Mouse (Mus musculus): ENCODE measurements around the gene D630045J12Rik.

D630045J12Rik gene

DNA sequence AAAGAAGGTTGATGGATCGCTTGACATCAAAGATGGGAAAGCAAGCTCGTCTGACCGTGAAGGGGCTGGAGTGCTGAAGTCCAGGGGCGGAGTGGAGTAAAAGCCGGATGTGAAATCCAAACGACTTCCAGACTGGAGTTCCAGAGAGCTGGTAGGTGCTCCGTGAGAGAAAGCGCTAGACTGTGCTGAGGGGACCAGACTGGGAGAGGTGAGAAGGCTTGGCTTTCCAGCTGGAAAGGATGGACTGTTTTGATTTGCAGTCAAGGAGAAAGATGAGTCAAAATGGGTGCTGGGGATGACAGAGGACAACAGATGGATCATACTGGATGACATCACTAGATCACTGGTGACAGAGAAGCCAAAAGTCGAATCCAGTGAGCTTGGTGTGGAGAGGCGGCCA, 58.5 kb downstream of the D630045J12Rik start:
- DNase-seq (ENCODE audit: extremely low read depth, insufficient read length, low spot score) = no peak

GRCm38 (mm10) chr6:38194046-38194445, 59.8 kb downstream of the D630045J12Rik start:
- DNase-seq (ENCODE audit: extremely low read depth, insufficient read length, low spot score) = no peak

GRCm38 (mm10) chr6:38192952-38193351, 60.9 kb downstream of the D630045J12Rik start:
- no peak for DNase-seq (ENCODE audit: extremely low read depth, insufficient read length, low spot score)

DNA sequence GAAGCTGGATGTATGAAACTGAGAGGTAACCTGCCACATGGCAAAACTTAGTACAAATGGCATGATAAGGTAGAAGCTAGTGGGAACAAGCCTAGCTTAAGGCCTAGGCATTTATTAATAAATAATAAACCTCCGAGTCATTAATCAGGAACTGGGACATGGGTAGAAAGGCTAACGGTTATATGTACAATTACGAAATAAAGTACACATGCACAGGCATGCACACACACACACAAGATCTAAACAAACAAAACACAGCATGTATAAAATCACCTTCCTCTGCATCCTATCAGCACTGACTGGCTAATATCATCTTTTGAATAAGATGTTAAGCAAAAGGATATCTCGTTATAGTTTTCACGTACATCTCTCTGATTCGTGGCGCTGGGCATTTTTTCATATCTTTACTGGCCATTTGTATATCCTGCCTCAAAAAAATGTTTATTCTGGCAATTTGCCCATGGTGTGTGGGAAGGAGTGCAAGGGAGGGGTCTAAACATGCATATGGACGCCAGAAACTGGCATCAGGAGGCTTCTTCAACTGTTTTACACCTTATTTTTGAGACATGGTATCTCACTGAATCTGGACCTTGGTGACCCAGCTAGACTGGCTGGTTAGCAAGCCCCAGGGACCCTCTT, 67.4 kb downstream of the D630045J12Rik start:
- DNase-seq (ENCODE audit: extremely low read depth, insufficient read length, low spot score) = no peak

- no peak for DNase-seq (ENCODE audit: extremely low read depth, insufficient read length, low spot score)
Measured at GRCm38 (mm10) chr6:38184791-38185190, 69.0 kb downstream of the D630045J12Rik start.

DNA sequence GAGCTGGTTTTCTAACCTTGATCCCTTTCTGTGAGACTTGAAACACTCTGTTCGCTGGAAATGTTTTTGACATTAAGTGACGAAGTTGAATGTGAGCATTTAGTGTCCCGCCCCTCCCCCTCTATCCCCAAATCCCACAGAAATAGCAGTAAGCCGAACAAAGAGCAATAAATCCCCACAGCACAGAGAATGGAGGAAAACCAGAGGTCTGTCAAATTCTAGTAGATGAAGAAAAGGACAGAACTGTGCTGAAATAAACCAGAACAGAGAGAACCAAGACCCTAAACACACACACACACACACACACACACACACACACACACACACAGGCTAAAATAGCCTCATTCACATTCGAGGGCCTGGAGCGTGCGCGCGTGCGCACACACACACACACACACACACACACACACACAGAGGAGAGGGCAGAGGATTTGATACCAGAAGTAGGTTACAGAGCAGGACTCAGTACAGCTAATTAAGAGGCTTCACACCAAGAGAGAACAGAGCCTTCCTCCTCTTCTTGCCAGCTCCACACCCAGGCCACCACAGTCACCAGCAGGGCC, 72.0 kb downstream of the D630045J12Rik start:
- no peak for DNase-seq (ENCODE audit: extremely low read depth, insufficient read length, low spot score)

DNA sequence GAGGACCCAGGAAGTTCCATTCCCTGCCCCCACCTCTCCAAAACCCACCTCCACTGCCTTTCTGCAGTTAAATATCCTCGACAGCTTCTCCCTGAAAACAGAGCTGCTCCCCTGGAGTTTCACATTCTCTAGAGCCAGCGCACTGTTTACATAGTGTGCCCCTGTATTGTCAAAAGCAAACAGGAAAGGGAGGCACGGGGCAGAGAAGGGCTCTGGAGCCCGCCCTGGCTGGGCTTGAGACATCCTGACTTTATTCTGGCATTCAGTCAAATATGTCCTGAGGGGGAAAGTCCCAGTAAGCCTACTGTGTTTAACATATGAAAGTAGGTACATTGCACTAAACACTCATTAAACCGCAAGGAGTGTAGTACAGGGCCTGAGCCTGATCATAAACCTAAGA, 73.1 kb downstream of the D630045J12Rik start:
- no peak for DNase-seq (ENCODE audit: extremely low read depth, insufficient read length, low spot score)

DNA sequence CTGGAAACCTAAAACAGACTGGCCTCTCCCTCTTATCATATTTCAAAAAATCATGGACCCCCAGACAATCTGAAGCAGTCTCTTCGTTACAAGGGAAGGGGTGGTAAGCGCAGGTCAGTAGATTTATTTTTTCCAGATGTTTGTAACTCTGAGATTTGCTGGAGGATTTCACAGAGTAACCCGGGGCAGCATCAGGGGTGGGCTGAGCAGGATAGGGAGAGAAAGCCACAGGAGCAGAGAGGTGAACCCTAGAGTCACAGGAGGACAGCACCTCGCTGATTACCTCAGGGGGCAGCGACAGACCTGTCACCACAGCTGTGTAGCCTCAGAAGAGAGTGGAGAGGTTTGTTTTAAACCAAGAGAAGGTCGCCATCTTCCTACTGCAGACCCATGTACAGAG, 88.4 kb downstream of the D630045J12Rik start:
- no peak for DNase-seq (ENCODE audit: extremely low read depth, insufficient read length, low spot score)

GRCm38 (mm10) chr6:38164705-38165104, 89.1 kb downstream of the D630045J12Rik start:
- DNase-seq (ENCODE audit: extremely low read depth, insufficient read length, low spot score) = no peak

GRCm38 (mm10) chr6:38162825-38163504, 90.8 kb downstream of the D630045J12Rik start:
- DNase-seq (ENCODE audit: extremely low read depth, insufficient read length, low spot score) = no peak

GRCm38 (mm10) chr6:38160556-38160955, 93.3 kb downstream of the D630045J12Rik start:
- no peak for DNase-seq (ENCODE audit: extremely low read depth, insufficient read length, low spot score)

- peak; percentile 30 for DNase-seq (ENCODE audit: extremely low read depth, insufficient read length, low spot score)
Measured at GRCm38 (mm10) chr6:38160102-38160501, 93.7 kb downstream of the D630045J12Rik start.

- no peak for DNase-seq (ENCODE audit: extremely low read depth, insufficient read length, low spot score)
Measured at GRCm38 (mm10) chr6:38159576-38159975, 94.2 kb downstream of the D630045J12Rik start.

DNA sequence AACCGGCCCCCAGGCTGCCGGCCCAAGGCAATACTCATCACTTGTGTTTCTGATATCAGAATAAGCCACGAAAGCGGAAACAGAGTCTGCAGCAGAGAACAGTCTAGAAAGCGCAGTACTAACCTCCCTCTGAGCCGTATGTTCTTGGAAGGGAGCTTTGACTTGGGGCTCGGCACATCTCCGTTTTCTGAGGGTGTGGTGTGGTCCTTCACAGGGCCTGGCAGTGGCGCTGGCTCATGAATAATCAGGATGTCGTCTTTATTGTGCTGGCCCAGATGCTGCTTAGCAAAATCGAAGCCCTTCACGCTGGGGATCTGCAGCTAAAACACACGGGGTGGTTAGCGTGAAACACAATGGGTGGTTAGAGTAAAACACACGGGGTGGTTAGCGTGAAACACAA, 95.9 kb downstream of the D630045J12Rik start:
- no peak for DNase-seq (ENCODE audit: extremely low read depth, insufficient read length, low spot score)

DNA sequence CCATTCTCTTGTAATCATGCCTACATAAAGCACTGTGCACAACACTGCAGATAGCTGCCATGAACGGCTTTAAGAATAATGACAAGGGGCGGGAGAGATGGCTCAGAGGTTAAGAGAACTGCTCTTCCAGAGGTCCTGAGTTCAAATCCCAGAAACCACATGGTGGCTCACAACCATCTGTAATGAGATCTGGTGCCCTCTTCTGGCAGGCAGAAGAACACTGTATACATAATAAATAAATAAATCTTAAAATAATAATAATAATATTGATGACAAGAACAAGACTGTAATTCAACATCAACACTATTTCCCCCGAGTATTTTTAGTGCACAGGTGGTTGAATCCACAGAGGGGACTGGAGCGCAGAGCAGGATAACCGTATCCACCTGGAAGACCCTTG, 97.6 kb downstream of the D630045J12Rik start:
- DNase-seq (ENCODE audit: extremely low read depth, insufficient read length, low spot score) = no peak

DNA sequence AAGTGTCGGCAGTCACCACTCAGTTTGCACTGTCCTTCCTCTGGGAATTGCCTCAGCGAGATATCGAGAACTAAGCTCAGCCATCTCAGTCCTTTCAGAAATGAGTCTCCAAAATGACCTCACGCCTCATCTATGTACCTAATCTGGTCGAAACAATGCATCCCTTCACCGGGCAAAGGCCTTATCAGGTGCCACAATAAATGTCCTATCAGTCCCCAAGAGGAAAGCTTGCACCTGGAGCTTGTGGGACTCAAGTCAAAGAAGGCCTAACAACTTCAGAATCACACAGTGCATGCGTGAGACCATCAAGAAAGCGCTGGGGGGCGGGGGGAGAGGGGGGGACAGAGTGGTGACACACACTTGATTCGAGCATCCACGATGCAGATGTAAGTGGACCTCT, 101.5 kb downstream of the D630045J12Rik start:
- DNase-seq (ENCODE audit: extremely low read depth, insufficient read length, low spot score) = no peak

DNA sequence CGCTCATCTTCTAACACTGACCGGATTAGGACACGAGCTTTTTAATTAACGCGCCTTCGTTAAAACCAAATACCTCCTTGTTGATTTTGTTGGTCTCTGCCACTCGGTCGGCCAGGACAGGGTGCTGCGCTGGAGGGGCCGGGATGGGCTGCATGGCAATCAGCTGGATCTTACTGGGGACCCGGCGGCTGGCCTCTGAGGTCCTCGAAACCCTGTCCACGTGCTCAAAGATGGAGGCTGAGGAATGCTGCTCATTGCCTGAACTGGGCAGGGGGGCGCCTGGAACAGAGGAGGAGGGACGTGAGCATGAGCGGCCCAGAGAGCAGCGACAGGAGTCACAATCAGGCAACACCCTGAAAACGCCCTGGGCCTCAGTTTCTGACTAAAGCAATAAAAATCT, 104.3 kb downstream of the D630045J12Rik start:
- no peak for DNase-seq (ENCODE audit: extremely low read depth, insufficient read length, low spot score)

DNA sequence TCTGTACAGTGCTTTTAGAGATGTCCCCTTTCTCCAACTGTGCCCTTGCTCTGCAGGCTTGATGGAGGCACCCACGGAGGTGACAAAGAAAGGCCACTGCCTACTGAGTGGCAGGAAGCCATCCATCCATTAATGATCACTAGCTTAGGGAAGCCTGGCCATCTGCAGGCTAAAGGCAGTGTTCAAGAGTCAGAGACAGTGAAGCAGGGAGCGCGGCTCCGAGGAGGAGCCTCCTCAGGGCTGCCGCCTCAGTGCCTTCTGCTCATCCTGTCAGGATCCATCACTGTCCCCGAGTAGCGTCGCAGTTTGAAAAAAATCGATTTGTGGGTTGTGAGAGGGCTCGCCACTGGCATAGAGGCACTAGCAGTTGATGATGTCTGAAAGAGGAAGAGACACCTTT, 105.2 kb downstream of the D630045J12Rik start:
- DNase-seq (ENCODE audit: extremely low read depth, insufficient read length, low spot score) = no peak

DNA sequence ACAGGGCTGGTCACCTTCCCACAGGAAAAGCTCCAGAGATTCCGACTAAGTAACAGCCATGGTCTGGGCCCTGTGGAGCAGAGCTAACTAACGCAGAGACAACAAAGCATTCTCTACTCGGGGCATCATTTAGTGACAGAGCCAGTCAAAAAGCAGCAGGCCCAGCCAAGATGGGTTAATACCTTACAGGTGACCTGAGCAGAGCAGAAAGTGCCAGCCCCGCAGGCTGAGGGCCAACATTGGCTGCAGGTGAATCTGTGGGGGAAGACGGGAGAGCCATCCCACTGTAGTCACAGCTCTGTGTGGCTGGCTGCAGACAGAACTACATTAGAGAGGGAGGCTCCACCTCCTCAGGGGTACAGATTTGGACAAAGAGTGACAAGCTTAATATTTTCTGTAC, 106.5 kb downstream of the D630045J12Rik start:
- DNase-seq (ENCODE audit: extremely low read depth, insufficient read length, low spot score) = no peak

DNA sequence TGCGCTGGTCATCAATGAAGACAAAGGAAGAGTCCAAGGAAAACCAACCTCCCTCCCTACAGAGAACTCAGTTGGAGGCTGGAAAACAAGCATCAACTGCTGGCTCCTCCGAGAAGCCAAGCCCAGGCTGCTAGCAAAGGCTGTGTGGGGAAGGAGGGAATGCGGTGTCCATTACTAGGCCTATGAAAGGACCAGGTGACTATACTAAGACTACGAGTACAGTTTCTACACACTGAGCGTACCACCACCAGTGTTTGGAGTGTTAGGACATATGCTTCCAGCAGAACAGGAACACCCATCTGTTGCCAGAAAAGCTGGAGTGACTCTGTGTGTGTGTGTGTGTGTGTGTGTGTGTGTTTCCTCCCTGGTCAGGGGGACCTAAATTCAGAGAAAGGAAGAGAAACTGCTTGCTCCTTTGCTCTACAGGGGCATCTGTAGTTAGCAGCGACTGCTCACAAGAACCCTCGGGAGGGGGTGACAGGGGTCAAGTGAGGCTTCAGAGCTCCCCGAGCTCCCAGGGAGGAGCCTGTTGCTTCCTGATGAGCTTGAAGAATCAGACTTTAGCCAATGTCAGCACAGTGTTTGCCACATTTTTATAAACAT, 108.2 kb downstream of the D630045J12Rik start:
- DNase-seq (ENCODE audit: extremely low read depth, insufficient read length, low spot score) = no peak

DNA sequence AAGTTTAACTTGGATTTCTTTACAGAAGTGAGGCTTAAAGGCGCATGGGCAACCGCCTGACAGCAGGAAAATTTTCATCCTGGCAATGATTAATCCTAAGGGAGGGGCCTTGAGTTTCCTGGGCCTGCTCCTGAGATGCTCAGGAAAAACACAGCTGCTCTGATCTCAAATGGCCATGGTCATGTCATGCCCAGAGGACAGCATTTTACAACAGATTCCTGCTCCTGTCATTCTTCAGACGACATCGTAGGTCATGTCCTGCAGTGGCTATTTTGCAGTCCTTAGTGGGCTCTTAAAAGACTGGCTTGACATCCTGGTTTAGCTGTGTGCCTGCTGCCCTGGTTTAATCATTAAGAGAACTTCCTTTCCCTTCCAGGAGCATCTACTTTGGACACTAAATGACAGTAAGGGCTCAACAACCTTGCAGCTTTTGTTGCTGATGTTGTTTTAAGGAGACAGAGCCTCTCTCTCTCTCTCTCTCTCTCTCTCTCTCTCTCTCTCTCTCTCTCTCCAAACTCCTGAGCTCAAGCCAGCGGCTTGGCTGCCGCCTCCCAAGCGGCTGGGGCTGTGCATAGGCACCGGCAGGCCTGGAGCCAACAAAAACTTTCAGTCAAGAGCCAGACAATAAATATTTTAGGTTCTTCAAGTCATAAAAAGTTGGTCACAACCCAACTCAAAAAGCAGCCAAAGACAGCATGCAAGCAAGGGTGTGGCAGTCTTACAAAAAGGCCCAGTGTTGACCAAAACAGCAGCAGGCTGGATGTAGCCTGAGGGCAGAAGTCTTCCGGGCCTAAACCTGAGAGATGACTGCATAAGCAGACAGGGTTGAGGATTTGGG, 109.4 kb downstream of the D630045J12Rik start:
- DNase-seq (ENCODE audit: extremely low read depth, insufficient read length, low spot score) = peak; percentile 88

Data from 3134 (cell line).